Mouse (Mus musculus) adrenal gland, postnatal 4 days (tissue): ENCODE results near the gene Rpl15. TPM values are rescaled to one million over a fixed set of nuclear protein-coding genes. Genes with fewer than 3 reads are reported as not detected.
"Not testable (repeated sequence)": the region's sequence is repeated elsewhere in the genome, so short reads cannot be mapped to it uniquely, and the experiment has no call there.

ENCODE experiments used
- DNase-seq, 2 experiments: peaks; one replicate each; pipeline ENCODE4 v3.0.0; 2021 to 2022; ENCODE audit warnings: low spot score in 2 of 2, mixed read lengths in 2 of 2
- long read RNA-seq, 2 experiments: library from polyadenylated mRNA; stranded (forward); transcript quantifications; one replicate each; pipeline ENCODE4 v2.0.0; 2021
- total RNA-seq, 2 experiments: library from RNA; stranded (reverse); gene quantifications; 2 replicates each; pipeline ENCODE4 v1.2.3; 2021

Gene Rpl15
- 1,000 to 10,000 TPM; 1,128 to 1,174 TPM for total RNA-seq
- long read RNA-seq, experiment 1, transcript Rpl15-203 (4 exons, 802 nt): minor isoform, 16 of 323 reads
- long read RNA-seq, experiment 1, transcript Rpl15-201 (4 exons, 883 nt): minor isoform, 27 of 323 reads
- long read RNA-seq, experiment 1, transcript Rpl15-204 (3 exons, 802 nt): minor isoform, 6 of 323 reads
- long read RNA-seq, experiment 1, transcript Rpl15-202 (4 exons, 1,922 nt): major isoform, 252 of 323 reads
- long read RNA-seq, experiment 1, partial matches to known transcripts: 0 of 323 reads
- long read RNA-seq, experiment 1, other reads (novel, unspliced or antisense): 19 of 323 reads
- long read RNA-seq, experiment 2, transcript Rpl15-201 (4 exons, 883 nt): minor isoform, 20 of 287 reads
- long read RNA-seq, experiment 2, transcript Rpl15-202 (4 exons, 1,922 nt): major isoform, 223 of 287 reads
- long read RNA-seq, experiment 2, transcript Rpl15-203 (4 exons, 802 nt): minor isoform, 9 of 287 reads
- long read RNA-seq, experiment 2, transcript Rpl15-204 (3 exons, 802 nt): minor isoform, 10 of 287 reads
- long read RNA-seq, experiment 2, partial matches to known transcripts: 21 of 287 reads
- long read RNA-seq, experiment 2, other reads (novel, unspliced or antisense): 3 of 287 reads

GRCm38 (mm10) chr14:18270529-18271441 is at the start of gene Rpl15, which contains the start of gene Nkiras1:
Gene Rpl15, minus strand, starts transcription at chr14:18271391.
Gene Nkiras1, plus strand, starts transcription at chr14:18271136.
- DNase-seq: peak; percentile 81 to 95

- no peak for DNase-seq
Measured at GRCm38 (mm10) chr14:18317457-18318411, 46.5 kb upstream of the Rpl15 start.

GRCm38 (mm10) chr14:18304165-18304564 is 33.0 kb upstream of the Rpl15 start:
- no peak for DNase-seq

GRCm38 (mm10) chr14:18303262-18303661 is 32.1 kb upstream of the Rpl15 start:
- DNase-seq: no peak

- DNase-seq: no peak
Measured at GRCm38 (mm10) chr14:18302750-18303149, 31.6 kb upstream of the Rpl15 start.

- no peak for DNase-seq
Measured at GRCm38 (mm10) chr14:18301591-18301990, 30.4 kb upstream of the Rpl15 start.

- no peak for DNase-seq
Measured at GRCm38 (mm10) chr14:18300676-18301075, 29.5 kb upstream of the Rpl15 start.

- DNase-seq: no peak
Measured at GRCm38 (mm10) chr14:18298874-18299273, 27.7 kb upstream of the Rpl15 start.

- DNase-seq: no peak
Measured at GRCm38 (mm10) chr14:18297441-18297840, 26.2 kb upstream of the Rpl15 start.

GRCm38 (mm10) chr14:18292578-18292977 is 21.4 kb upstream of the Rpl15 start:
- no peak for DNase-seq

- DNase-seq: no peak
Measured at GRCm38 (mm10) chr14:18292111-18292510, 20.9 kb upstream of the Rpl15 start.

GRCm38 (mm10) chr14:18287391-18287790 is 16.2 kb upstream of the Rpl15 start:
- no peak for DNase-seq

- no peak for DNase-seq
Measured at GRCm38 (mm10) chr14:18286441-18286840, 15.2 kb upstream of the Rpl15 start.

- DNase-seq: no peak
Measured at GRCm38 (mm10) chr14:18285476-18285875, 14.3 kb upstream of the Rpl15 start.

- no peak for DNase-seq
Measured at GRCm38 (mm10) chr14:18284581-18284980, 13.4 kb upstream of the Rpl15 start.

- no peak for DNase-seq
Measured at GRCm38 (mm10) chr14:18280375-18280774, 9.2 kb upstream of the Rpl15 start.

- DNase-seq: no peak
Measured at GRCm38 (mm10) chr14:18274526-18274925, 3.3 kb upstream of the Rpl15 start.

GRCm38 (mm10) chr14:18271666-18272065 is 475 bp upstream of the Rpl15 start:
- DNase-seq: no peak

- not testable (repeated sequence) for DNase-seq
Measured at GRCm38 (mm10) chr14:18269947-18270528, 1.2 kb downstream of the Rpl15 start.

- DNase-seq: no peak
Measured at GRCm38 (mm10) chr14:18263427-18263826, 7.8 kb downstream of the Rpl15 start.
